Mouse (Mus musculus): ENCODE measurements at regions not wholly inside any gene's neighbourhood (a gene's known extent, or its start where the extent isn't known, plus 50 kb on each side); places are given as distances from the start of the nearest gene placed in this dataset.

DNA sequence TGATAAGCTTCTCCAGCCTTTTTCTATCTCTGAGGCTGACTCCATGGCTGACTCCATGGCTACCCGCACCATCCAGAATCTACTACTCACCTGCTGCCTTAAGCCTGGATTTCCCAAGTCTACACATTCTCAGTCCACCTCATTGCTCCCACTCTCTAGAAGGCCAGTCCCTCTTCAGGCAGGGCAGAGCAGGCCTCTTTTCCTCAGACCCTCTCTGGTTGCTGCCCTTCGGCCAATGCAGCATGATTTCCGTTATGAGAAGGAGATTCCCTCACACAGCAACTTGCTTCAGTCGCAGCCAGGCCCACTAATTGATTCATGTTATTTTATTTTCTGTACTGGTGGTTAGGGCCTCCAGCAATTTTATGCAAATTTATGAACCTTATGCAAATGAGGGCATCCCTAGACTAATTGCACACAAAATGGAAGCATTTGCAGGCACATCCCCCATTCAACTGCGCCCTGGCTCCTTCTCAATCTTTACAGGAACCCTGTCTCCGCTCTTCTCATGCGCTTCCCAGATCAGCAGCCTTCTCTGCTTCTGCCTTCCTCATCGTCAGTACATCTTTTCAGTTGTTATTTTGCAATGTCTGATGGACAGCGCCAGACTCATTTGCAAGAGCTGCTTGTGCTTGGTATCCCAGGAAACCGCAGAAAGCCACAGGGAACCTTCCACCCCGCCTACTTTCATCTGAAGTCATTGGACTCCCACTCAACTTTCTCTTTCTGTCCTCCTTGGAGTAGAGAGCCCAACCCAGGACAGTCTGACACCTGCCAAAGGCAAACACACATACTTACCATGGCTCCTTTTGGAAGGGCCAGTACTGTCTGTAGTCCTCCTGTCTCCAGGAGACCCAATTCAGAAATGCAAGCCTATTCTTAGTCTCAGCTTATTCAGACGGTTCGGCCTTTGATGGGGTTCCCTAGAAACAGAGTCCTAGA is 199.6 kb upstream of the H2al1a start:
- TF ChIP-seq GATA4 (IDR thresholded peaks at IDR 0.05; ENCODE audit: insufficient replicate concordance, low read length): no peak

DNA sequence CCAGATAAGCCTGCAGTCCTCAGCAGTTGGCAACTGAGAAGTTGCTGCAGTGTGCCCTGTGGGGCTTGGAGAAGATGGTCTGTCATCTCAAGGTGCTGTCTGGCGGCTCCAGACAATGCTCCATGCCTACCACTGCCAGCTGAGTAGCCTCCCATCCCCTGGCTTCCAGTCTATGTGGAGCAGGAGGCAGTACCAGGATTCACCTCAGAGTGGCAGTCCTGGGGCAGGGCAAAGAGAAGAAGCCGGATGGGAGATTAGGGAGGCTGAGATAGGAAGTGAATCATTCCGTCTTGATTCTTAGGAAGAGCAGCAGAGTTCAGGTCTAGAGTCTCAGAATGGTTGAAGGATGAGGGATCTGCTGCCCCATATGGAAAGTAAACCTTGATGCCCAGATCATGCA is 198.1 kb upstream of the H2al1a start:
- no peak for TF ChIP-seq GATA4 (IDR thresholded peaks at IDR 0.05; ENCODE audit: insufficient replicate concordance, low read length)

GRCm38 (mm10) chrX:11131253-11131652 is 167.8 kb upstream of the H2al1a start:
- no peak for TF ChIP-seq GATA4 (IDR thresholded peaks at IDR 0.05; ENCODE audit: insufficient replicate concordance, low read length)

DNA sequence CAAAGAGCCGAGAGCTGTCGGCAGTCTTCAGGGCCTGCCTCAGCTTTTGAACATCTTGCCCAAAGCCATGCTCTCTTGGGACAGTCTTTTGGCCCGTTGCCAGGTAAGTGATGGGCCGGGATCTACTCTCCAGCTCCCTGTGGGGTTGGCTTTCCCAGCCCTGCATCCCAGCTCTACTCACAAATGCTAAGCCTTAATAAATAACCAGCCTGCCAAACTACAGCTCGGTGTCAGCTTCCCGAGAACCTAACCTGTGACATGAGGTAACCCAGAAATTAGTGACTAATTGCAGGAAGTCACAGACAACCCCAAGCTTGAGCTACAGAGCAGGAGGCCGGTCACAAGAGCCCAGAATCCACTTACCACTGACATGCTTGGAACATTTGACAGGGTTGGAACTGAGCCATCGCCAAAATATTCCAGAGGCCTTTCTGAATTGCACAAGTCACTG is 159.1 kb upstream of the H2al1a start:
- TF ChIP-seq GATA4 (IDR thresholded peaks at IDR 0.05; ENCODE audit: insufficient replicate concordance, low read length): no peak

DNA sequence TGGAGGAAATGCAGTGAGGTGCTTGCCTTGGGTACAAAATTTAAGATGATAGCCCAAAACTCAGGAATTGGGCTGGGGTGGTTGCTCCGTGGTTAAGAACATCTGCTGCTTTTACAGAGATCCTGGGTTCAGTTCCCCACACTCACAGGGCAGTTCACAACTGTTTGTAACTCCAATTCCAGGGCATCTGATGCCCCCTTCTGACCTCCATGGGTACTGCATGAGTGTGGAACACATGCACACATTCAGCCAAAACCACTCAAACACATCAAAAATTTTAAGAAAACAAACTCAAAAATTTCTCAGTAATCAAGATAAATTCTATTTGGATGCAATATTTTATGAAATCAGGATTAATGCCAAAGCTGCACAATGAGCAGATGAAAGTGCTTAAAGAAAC is 157.8 kb upstream of the H2al1a start:
- no peak for TF ChIP-seq GATA4 (IDR thresholded peaks at IDR 0.05; ENCODE audit: insufficient replicate concordance, low read length)

- TF ChIP-seq GATA4 (IDR thresholded peaks at IDR 0.05; ENCODE audit: insufficient replicate concordance, low read length): no peak
Measured at GRCm38 (mm10) chrX:11158416-11158815, 140.6 kb upstream of the H2al1a start.

DNA sequence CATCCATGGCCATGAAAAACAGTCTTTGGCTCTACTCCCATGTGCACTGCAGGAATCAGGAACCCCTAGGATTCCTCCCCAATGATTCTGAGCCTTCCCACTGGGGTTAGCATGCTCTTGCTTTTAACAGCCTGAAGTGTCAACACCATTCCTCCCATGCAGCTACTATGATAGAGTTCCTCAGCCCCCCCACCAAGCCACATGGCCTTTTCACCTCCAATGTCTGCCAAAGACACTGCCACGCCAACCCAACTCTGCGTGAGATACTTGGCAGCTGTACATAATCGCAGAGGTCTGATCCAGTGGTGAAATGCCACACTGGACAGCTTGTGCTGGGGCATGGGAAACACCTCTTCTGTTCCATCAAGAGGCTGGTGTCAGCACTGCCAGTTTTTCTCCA is 128.6 kb upstream of the H2al1a start:
- no peak for TF ChIP-seq GATA4 (IDR thresholded peaks at IDR 0.05; ENCODE audit: insufficient replicate concordance, low read length)

DNA sequence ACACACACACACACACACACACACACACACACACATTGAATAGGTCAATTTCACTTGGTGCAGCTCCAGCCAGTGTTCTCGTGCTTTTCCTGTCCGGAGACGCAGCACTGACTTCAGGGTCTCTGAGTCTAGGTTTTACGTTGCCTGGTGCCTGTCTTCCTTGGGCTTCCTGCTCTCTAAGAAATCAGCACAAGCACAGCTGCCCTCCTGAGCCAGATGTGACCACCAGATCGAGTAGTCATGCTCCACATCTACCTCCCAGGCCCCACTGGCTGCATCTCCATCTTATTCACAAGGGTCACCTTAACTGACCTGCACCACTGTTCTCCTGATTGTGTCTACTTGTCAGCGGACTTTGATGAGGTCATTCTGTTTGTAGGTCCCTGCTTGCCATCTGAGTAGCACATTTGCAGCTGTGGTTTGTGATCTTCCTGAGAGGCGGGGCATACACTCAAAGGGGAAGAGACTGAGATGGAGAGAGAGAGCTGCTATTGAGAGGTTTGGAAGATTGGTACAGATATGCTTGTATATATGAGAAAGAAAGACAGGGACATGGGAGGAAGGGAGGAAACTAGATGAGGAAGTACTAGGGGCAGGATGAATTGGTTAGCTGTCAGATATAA is 118.8 kb upstream of the H2al1a start:
- TF ChIP-seq GATA4 (IDR thresholded peaks at IDR 0.05; ENCODE audit: insufficient replicate concordance, low read length): no peak

GRCm38 (mm10) chrX:11181855-11182254 is 117.2 kb upstream of the H2al1a start:
- no peak for TF ChIP-seq GATA4 (IDR thresholded peaks at IDR 0.05; ENCODE audit: insufficient replicate concordance, low read length)

- TF ChIP-seq GATA4 (IDR thresholded peaks at IDR 0.05; ENCODE audit: insufficient replicate concordance, low read length): no peak
Measured at GRCm38 (mm10) chrX:11190851-11191250, 108.2 kb upstream of the H2al1a start.

- no peak for TF ChIP-seq GATA4 (IDR thresholded peaks at IDR 0.05; ENCODE audit: insufficient replicate concordance, low read length)
Measured at GRCm38 (mm10) chrX:11204135-11204534, 94.9 kb upstream of the H2al1a start.

DNA sequence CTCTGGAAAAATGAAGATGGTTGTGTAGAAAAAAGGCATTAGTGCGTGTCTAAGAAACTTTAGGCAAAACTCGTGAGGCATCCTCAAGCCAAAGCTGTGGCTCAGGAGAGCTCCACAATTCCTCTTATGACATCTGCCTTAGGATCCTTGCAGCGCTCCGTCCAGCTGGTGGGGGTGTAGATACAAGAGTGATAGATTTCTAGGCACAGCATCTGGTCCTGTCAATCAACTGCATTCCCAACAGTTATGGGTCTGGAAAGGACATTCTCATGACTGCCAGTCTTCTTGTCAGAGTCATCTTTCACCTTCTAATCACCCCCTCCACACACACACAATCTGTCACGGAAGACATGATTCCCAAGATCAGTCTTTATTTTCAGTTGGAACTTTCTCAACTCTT is 89.2 kb upstream of the H2al1a start:
- no peak for TF ChIP-seq GATA4 (IDR thresholded peaks at IDR 0.05; ENCODE audit: insufficient replicate concordance, low read length)

- no peak for TF ChIP-seq GATA4 (IDR thresholded peaks at IDR 0.05; ENCODE audit: insufficient replicate concordance, low read length)
Measured at GRCm38 (mm10) chrX:11212811-11213210, 86.2 kb upstream of the H2al1a start.

DNA sequence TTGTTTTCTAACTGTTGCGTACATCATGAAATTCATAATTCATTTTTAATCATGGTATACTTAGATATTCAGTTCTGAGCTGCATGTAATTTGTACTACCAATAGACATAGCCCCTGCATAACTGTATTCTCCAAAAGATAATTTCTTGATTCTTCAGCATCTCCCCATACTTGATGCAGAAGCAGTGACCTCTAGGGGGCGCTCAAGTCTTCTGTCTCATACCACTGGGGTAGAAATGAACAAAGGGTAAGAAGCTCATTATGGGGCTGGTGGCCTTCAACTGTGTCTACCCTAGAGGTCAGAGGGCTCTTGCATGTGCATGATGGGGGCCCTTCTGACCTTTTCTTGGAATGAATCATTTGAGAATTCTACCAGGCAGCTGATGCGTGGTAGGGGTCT is 85.6 kb upstream of the H2al1a start:
- no peak for TF ChIP-seq GATA4 (IDR thresholded peaks at IDR 0.05; ENCODE audit: insufficient replicate concordance, low read length)

- TF ChIP-seq GATA4 (IDR thresholded peaks at IDR 0.05; ENCODE audit: insufficient replicate concordance, low read length): no peak
Measured at GRCm38 (mm10) chrX:11239066-11239465, 60.0 kb upstream of the H2al1a start.

- TF ChIP-seq GATA4 (IDR thresholded peaks at IDR 0.05; ENCODE audit: insufficient replicate concordance, low read length): no peak
Measured at GRCm38 (mm10) chrX:11245576-11245975, 53.5 kb upstream of the H2al1a start.

All from liver, adult (tissue).